Mouse (Mus musculus) embryonic fibroblast, embryonic 13.5 days (primary cell): ENCODE measurements at regions not wholly inside any gene's neighbourhood (a gene's known extent, or its start where the extent isn't known, plus 50 kb on each side); places are given as distances from the start of the nearest gene placed in this dataset.

Experiments
- CTCF ChIP-seq: IDR thresholded peaks from 2 replicates; pipeline ENCODE4 v1.5.1; 2011; ENCODE audit warnings: mild to moderate bottlenecking, control low read depth, low read length, moderate library complexity, borderline replicate concordance; ENCODE audit not compliant: insufficient read depth
- POLR2A ChIP-seq: IDR thresholded peaks from 2 replicates; pipeline ENCODE4 v1.6.1; 2011; ENCODE audit warnings: low read depth, mild to moderate bottlenecking, control low read depth, low read length, moderate library complexity

DNA sequence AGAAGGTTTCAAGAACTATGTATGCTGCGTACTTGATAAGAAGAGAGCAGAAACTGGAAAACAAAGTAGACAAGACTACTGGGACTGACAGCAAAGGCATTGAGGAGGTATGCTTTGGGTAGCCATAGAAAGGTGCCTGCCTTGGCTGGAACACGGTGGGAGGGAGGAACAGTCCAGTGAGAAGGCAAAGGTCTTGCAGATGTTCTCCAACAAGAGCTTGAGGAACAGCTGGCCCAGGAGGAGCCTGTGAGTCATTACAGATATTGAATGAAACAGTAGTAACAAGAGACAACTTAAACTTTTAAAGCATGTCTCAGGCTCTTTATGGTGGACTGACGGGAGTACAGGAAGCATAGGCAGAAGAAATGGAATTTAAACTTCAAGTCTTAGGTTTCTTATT, 424.9 kb upstream of the Sphkap start:
- TF ChIP-seq POLR2A: no peak
- TF ChIP-seq CTCF: no peak
